Mouse (Mus musculus): ENCODE data around the gene Usp44. TPM values are rescaled to one million over a fixed set of nuclear protein-coding genes. Genes with fewer than 3 reads are reported as not detected.
A peak's percentile ranks its signal among the peaks of the same experiment; 100 is the strongest.

The Usp44 gene
- total and polyA plus RNA-seq, 3 experiments, result 2.9 to 28.2 (median 4.6) TPM

GRCm38 (mm10) chr10:93889976-93890375 is 58.6 kb downstream of the Usp44 start:
- no peaks in the 10 kb centered on the region for H3K9me3 ChIP-seq (replicated peaks; ENCODE audit: low read length)
- in situ Hi-C loops (cut with MboI; ENCODE audit: low pct_ligation_motif_present, low pct_unique_long_range_greater_than_20kb, low sequenced_read_pairs), result no loop called here
- peaks cover 0 to 29% of the 10 kb centered on the region in 2 experiments; a peak in 2 of 4 replicates for H3K4me1 ChIP-seq (ENCODE audit: control insufficient read depth in 1 of 2, insufficient read depth in 2 of 2)
- no peak for DNase-seq (ENCODE audit: extremely low read depth)
- H3K4me2 ChIP-seq (ENCODE audit: insufficient read depth, low read depth, poor library complexity, severe bottlenecking), result peak overlapping the region; percentile 63
- peaks cover 47% of the 10 kb centered on the region for H3K79me2 ChIP-seq (replicated peaks; ENCODE audit: control insufficient read depth, extremely low read depth, insufficient read depth, poor library complexity, severe bottlenecking)
- H3K4me3 ChIP-seq (replicated peaks in 1 of 3; ENCODE audit: low read depth in 2 of 3, low read length in 2 of 3, poor library complexity in 1 of 3), result peak overlapping the region; percentile 88 to 95 (median 91)
- H3K9ac ChIP-seq (ENCODE audit: insufficient read depth, low read depth), result peak overlapping the region; percentile 93
- dilution Hi-C loops (cut with MboI; ENCODE audit: extremely low pct_ligation_motif_present, extremely low pct_unique_long_range_greater_than_20kb, low sequenced_read_pairs), result no loop called here
- H3K36me3 ChIP-seq (replicated peaks in 1 of 2; ENCODE audit: control insufficient read depth in 1 of 2, insufficient read depth in 1 of 2, low read length in 1 of 2), result peaks cover 17 to 21% of the 10 kb centered on the region in 2 experiments
- no peaks in the 10 kb centered on the region for H3K27me3 ChIP-seq (replicated peaks)
- no peak for TF ChIP-seq RAD21 (IDR thresholded peaks at IDR 0.05; ENCODE audit: low read depth, low read length)
- TF ChIP-seq POLR2AphosphoS2 (IDR thresholded peaks at IDR 0.05; ENCODE audit: low read depth, low read length), result no peak
- TF ChIP-seq HCFC1 (IDR thresholded peaks at IDR 0.05; ENCODE audit: low read depth, low read length), result no peak
- H3K27ac ChIP-seq (ENCODE audit: insufficient read depth, low read depth), result no peak overlapping the region

GRCm38 (mm10) chr10:93890565-93890964 is 59.2 kb downstream of the Usp44 start:
- TF ChIP-seq JUND (conservative IDR thresholded peaks at IDR 0.05; ENCODE audit: low read depth, low read length) (no peak), NELFE (IDR thresholded peaks at IDR 0.05; ENCODE audit: low read depth, low read length) (no peak), MEF2A (IDR thresholded peaks at IDR 0.05; ENCODE audit: borderline replicate concordance, low read depth, low read length) (no peak), RAD21 (IDR thresholded peaks at IDR 0.05; ENCODE audit: low read depth, low read length) (no peak), MAFK (IDR thresholded peaks at IDR 0.05; ENCODE audit: insufficient replicate concordance, low read length) (no peak)
- dilution Hi-C loops (cut with MboI; ENCODE audit: extremely low pct_ligation_motif_present, extremely low pct_unique_long_range_greater_than_20kb, low sequenced_read_pairs) (no loop called here), in situ Hi-C loops (cut with MboI; ENCODE audit: low pct_ligation_motif_present, low pct_unique_long_range_greater_than_20kb, low sequenced_read_pairs) (no loop called here)
- H3K4me1 ChIP-seq (ENCODE audit: control insufficient read depth in 1 of 2, insufficient read depth in 2 of 2), result peaks cover 0 to 24% of the 10 kb centered on the region in 2 experiments; a peak in 2 of 4 replicates
- H3K79me2 ChIP-seq (replicated peaks; ENCODE audit: control insufficient read depth, extremely low read depth, insufficient read depth, poor library complexity, severe bottlenecking), result peaks cover 41% of the 10 kb centered on the region
- H3K36me3 ChIP-seq (replicated peaks in 1 of 2; ENCODE audit: control insufficient read depth in 1 of 2, insufficient read depth in 1 of 2, low read length in 1 of 2), result peaks cover 12 to 15% of the 10 kb centered on the region in 2 experiments
- no peaks in the 10 kb centered on the region for H3K9me3 ChIP-seq (replicated peaks; ENCODE audit: low read length)
- no peak overlapping the region for H3K9ac ChIP-seq (ENCODE audit: insufficient read depth, low read depth)
- no peak overlapping the region for H3K4me2 ChIP-seq (ENCODE audit: insufficient read depth, low read depth, poor library complexity, severe bottlenecking)
- DNase-seq (ENCODE audit: extremely low read depth), result no peak
- H3K27ac ChIP-seq (ENCODE audit: insufficient read depth, low read depth), result no peak overlapping the region
- H3K4me3 ChIP-seq (replicated peaks in 1 of 3; ENCODE audit: low read depth in 2 of 3, low read length in 2 of 3, poor library complexity in 1 of 3), result no peak overlapping the region
- no peaks in the 10 kb centered on the region for H3K27me3 ChIP-seq (replicated peaks)

GRCm38 (mm10) chr10:93891031-93891430 is 59.7 kb downstream of the Usp44 start:
- in situ Hi-C loops (cut with MboI; ENCODE audit: low pct_ligation_motif_present, low pct_unique_long_range_greater_than_20kb, low sequenced_read_pairs) (no loop called here), dilution Hi-C loops (cut with MboI; ENCODE audit: extremely low pct_ligation_motif_present, extremely low pct_unique_long_range_greater_than_20kb, low sequenced_read_pairs) (no loop called here)
- H3K36me3 ChIP-seq (replicated peaks in 1 of 2; ENCODE audit: control insufficient read depth in 1 of 2, insufficient read depth in 1 of 2, low read length in 1 of 2), result peaks cover 8 to 11% of the 10 kb centered on the region in 2 experiments
- peaks cover 0 to 20% of the 10 kb centered on the region in 2 experiments; a peak in 2 of 4 replicates for H3K4me1 ChIP-seq (ENCODE audit: control insufficient read depth in 1 of 2, insufficient read depth in 2 of 2)
- TF ChIP-seq NRF1 (IDR thresholded peaks at IDR 0.05; ENCODE audit: low read depth, low read length) (no peak), GABPA (IDR thresholded peaks at IDR 0.05; ENCODE audit: insufficient replicate concordance, low read depth, low read length) (no peak), RCOR1 (conservative IDR thresholded peaks at IDR 0.05; ENCODE audit: low read depth, low read length) (no peak), NELFE (IDR thresholded peaks at IDR 0.05; ENCODE audit: low read depth, low read length) (no peak), MYC (IDR thresholded peaks at IDR 0.05; ENCODE audit: low read depth, low read length) (no peak), POLR2AphosphoS2 (IDR thresholded peaks at IDR 0.05; ENCODE audit: low read depth, low read length) (no peak), USF1 (IDR thresholded peaks at IDR 0.05; ENCODE audit: low read depth, low read length) (no peak), ZC3H11A (IDR thresholded peaks at IDR 0.05; ENCODE audit: low read depth, low read length) (no peak), JUND (conservative IDR thresholded peaks at IDR 0.05; ENCODE audit: low read depth, low read length) (no peak), ETS1 (conservative IDR thresholded peaks at IDR 0.05; ENCODE audit: low read depth, low read length) (no peak), SIN3A (IDR thresholded peaks at IDR 0.05; ENCODE audit: low read length) (no peak), USF2 (conservative IDR thresholded peaks at IDR 0.05; ENCODE audit: low read depth, low read length) (no peak), E2F4 (IDR thresholded peaks at IDR 0.05; ENCODE audit: insufficient replicate concordance, low read depth, low read length) (no peak), IRF4 (IDR thresholded peaks at IDR 0.05; ENCODE audit: low read depth, low read length) (no peak), MAZ (IDR thresholded peaks at IDR 0.05; ENCODE audit: low read depth, low read length) (no peak), CHD2 (IDR thresholded peaks at IDR 0.05; ENCODE audit: low read length) (no peak), RAD21 (IDR thresholded peaks at IDR 0.05; ENCODE audit: low read depth, low read length) (no peak), JUN (IDR thresholded peaks at IDR 0.05; ENCODE audit: insufficient read depth, low read depth, low read length) (no peak)
- DNase-seq (ENCODE audit: extremely low read depth), result no peak
- no peak overlapping the region for H3K4me2 ChIP-seq (ENCODE audit: insufficient read depth, low read depth, poor library complexity, severe bottlenecking)
- H3K27ac ChIP-seq (ENCODE audit: insufficient read depth, low read depth), result no peak overlapping the region
- H3K79me2 ChIP-seq (replicated peaks; ENCODE audit: control insufficient read depth, extremely low read depth, insufficient read depth, poor library complexity, severe bottlenecking), result peaks cover 36% of the 10 kb centered on the region
- no peaks in the 10 kb centered on the region for H3K9me3 ChIP-seq (replicated peaks; ENCODE audit: low read length)
- no peak overlapping the region for H3K9ac ChIP-seq (ENCODE audit: insufficient read depth, low read depth)
- H3K4me3 ChIP-seq (replicated peaks in 1 of 3; ENCODE audit: low read depth in 2 of 3, low read length in 2 of 3, poor library complexity in 1 of 3), result no peak overlapping the region
- H3K27me3 ChIP-seq (replicated peaks), result no peaks in the 10 kb centered on the region

All from CH12.LX (cell line).